ENCODE assay signal across 22 mouse cellular contexts in genomic region chr8:9274117-9274516, GRCm38 (mm10).
A peak's percentile ranks its signal among the peaks of the same experiment; 100 is the strongest.
DNase-seq lines count a peak whose midpoint lies in the region; ATAC-seq and TF ChIP-seq lines count a peak whose summit lies in the region.
"Had no signal": no experiment of that assay in that cellular context is flagged by ENCODE, and none has a peak within 500 bp of the region (broad histone marks: within the 10 kb centered on the region; RNA-seq: fewer than 3 reads in every experiment).

No protein-coding gene starts in this region.

- TF ChIP-seq CTCF in forebrain, postnatal 0 days (IDR thresholded peaks at IDR 0.05; ENCODE audit: low read depth): no peak
- TF ChIP-seq CTCF in brain, embryonic 14.5 days (IDR thresholded peaks at IDR 0.05; ENCODE audit: borderline replicate concordance, extremely low read depth, insufficient read depth, insufficient read length): no peak

- H3K27me3 ChIP-seq in forebrain, embryonic 16.5 days (replicated peaks; ENCODE audit: control insufficient read depth, insufficient read depth, low read length): no peaks in the 10 kb centered on the region
- no peaks in the 10 kb centered on the region for H3K27me3 ChIP-seq in forebrain, embryonic 14.5 days (replicated peaks; ENCODE audit: control insufficient read depth, insufficient read depth, low read length)
- no peaks in the 10 kb centered on the region for H3K27me3 ChIP-seq in forebrain, postnatal 0 days (ENCODE audit: insufficient read depth, low read length)
- no peaks in the 10 kb centered on the region for H3K27me3 ChIP-seq in forebrain, embryonic 11.5 days (ENCODE audit: control insufficient read depth, insufficient read depth, low read length)
- H3K27me3 ChIP-seq: CH12.LX had no signal

- H3K4me1 ChIP-seq in forebrain, embryonic 16.5 days (replicated peaks; ENCODE audit: control insufficient read depth, insufficient read depth, low read length): no peaks in the 10 kb centered on the region
- no peaks in the 10 kb centered on the region for H3K4me1 ChIP-seq in forebrain, embryonic 14.5 days (ENCODE audit: control insufficient read depth, insufficient read depth, low read length)
- peaks cover 6% of the 10 kb centered on the region; the same call in 1 of the 2 replicates for H3K4me1 ChIP-seq in forebrain, postnatal 0 days (ENCODE audit: insufficient read depth)
- H3K4me1 ChIP-seq in forebrain, embryonic 11.5 days (replicated peaks; ENCODE audit: control insufficient read depth, insufficient read depth, low read length): no peaks in the 10 kb centered on the region

- WGBS in forebrain, embryonic 16.5 days: 69% methylated on average over 8 of the region's 8 CpGs
- 75% methylated on average over 8 of the region's 8 CpGs for WGBS in forebrain, embryonic 14.5 days
- 56% methylated on average over 8 of the region's 8 CpGs for WGBS in forebrain, postnatal 0 days
- 90% methylated on average over 8 of the region's 8 CpGs for WGBS in forebrain, embryonic 11.5 days

- no peak overlapping the region for H3K27ac ChIP-seq in forebrain, embryonic 16.5 days (ENCODE audit: low read length)
- no peak overlapping the region for H3K27ac ChIP-seq in forebrain, embryonic 14.5 days (ENCODE audit: low read depth, low read length)
- H3K27ac ChIP-seq in forebrain, postnatal 0 days (ENCODE audit: low read depth, low read length): peak overlapping the region; percentile 35; the same call in 1 of the 2 replicates
- H3K27ac ChIP-seq in forebrain, embryonic 11.5 days (ENCODE audit: low read depth, low read length): no peak overlapping the region

- DNase-seq in forebrain, embryonic 14.5 days (ENCODE audit: low spot score): no peak
- DNase-seq in forebrain, postnatal 0 days: no peak
- no peak for DNase-seq in forebrain, embryonic 11.5 days (ENCODE audit: low spot score)
- DNase-seq in brain, embryonic 14.5 days (ENCODE audit: low read depth): peak; percentile 31
- no peak for DNase-seq in frontal cortex, postnatal 36 days (ENCODE audit: low spot score in 2 of 2)
- DNase-seq: adrenal gland, adult 2 months; adrenal gland, adult 8-10 months; adrenal gland, postnatal 10 days; adrenal gland, postnatal 14 days; adrenal gland, postnatal 25 days; adrenal gland, postnatal 36 days; B cell, adult 2 months; cerebellum, adult 11 months; cerebellum, adult 11-12 months; cerebellum, adult 18-20 months; cerebellum, adult 2 months had no signal

- no peaks in the 10 kb centered on the region for H3K36me3 ChIP-seq in forebrain, embryonic 16.5 days (ENCODE audit: control insufficient read depth, insufficient read depth)
- H3K36me3 ChIP-seq in forebrain, embryonic 14.5 days (ENCODE audit: control insufficient read depth, insufficient read depth, low read length): no peaks in the 10 kb centered on the region
- no peaks in the 10 kb centered on the region for H3K36me3 ChIP-seq in forebrain, postnatal 0 days (ENCODE audit: insufficient read depth)
- H3K36me3 ChIP-seq in forebrain, embryonic 11.5 days (ENCODE audit: control insufficient read depth, insufficient read depth, low read length): no peaks in the 10 kb centered on the region
- H3K36me3 ChIP-seq: G1E had no signal

- peak; percentile 75 for ATAC-seq in forebrain, embryonic 16.5 days
- no peak for ATAC-seq in forebrain, embryonic 14.5 days
- peak; percentile 67 for ATAC-seq in forebrain, postnatal 0 days
- no peak for ATAC-seq in forebrain, embryonic 11.5 days (replicated peaks; ENCODE audit: low FRiP score)
- ATAC-seq: activated CD4-positive, CD25-positive, alpha-beta regulatory T cell, adult 4 months; CD4-positive, CD25-positive, alpha-beta regulatory T cell, adult 4 months; Patski had no signal

- no peak for TF ChIP-seq POLR2A in brain, embryonic 14.5 days (IDR thresholded peaks at IDR 0.05; ENCODE audit: borderline replicate concordance, extremely low read depth, insufficient read depth, insufficient read length, poor library complexity, severe bottlenecking)

- no peak overlapping the region for H3K4me3 ChIP-seq in forebrain, embryonic 16.5 days (replicated peaks; ENCODE audit: low read length)
- no peak overlapping the region for H3K4me3 ChIP-seq in forebrain, embryonic 14.5 days (ENCODE audit: low read depth, low read length)
- H3K4me3 ChIP-seq in forebrain, postnatal 0 days (ENCODE audit: low read depth, low read length): no peak overlapping the region
- no peak overlapping the region for H3K4me3 ChIP-seq in forebrain, embryonic 11.5 days (ENCODE audit: low read depth, low read length)

- no peaks in the 10 kb centered on the region for H3K9me3 ChIP-seq in forebrain, embryonic 16.5 days (ENCODE audit: control insufficient read depth, low read length)
- H3K9me3 ChIP-seq in forebrain, embryonic 14.5 days (replicated peaks; ENCODE audit: control insufficient read depth, low read length): no peaks in the 10 kb centered on the region
- no peaks in the 10 kb centered on the region for H3K9me3 ChIP-seq in forebrain, postnatal 0 days (ENCODE audit: low read length)
- no peaks in the 10 kb centered on the region for H3K9me3 ChIP-seq in forebrain, embryonic 11.5 days (ENCODE audit: control insufficient read depth, low read length)
- H3K9me3 ChIP-seq: G1E had no signal

- H3K9ac ChIP-seq in forebrain, embryonic 16.5 days (replicated peaks; ENCODE audit: low read depth, low read length): no peak overlapping the region
- H3K9ac ChIP-seq in forebrain, embryonic 14.5 days (ENCODE audit: low read length): no peak overlapping the region
- no peak overlapping the region for H3K9ac ChIP-seq in forebrain, postnatal 0 days
- H3K9ac ChIP-seq in forebrain, embryonic 11.5 days (ENCODE audit: low read length): no peak overlapping the region

- H3K4me2 ChIP-seq in forebrain, embryonic 16.5 days (ENCODE audit: low read length): no peak overlapping the region
- H3K4me2 ChIP-seq in forebrain, embryonic 14.5 days (ENCODE audit: low read length): no peak overlapping the region
- no peak overlapping the region for H3K4me2 ChIP-seq in forebrain, postnatal 0 days (ENCODE audit: low read depth)
- no peak overlapping the region for H3K4me2 ChIP-seq in forebrain, embryonic 11.5 days (ENCODE audit: low read depth, low read length, severe bottlenecking)

Comparison
In these comparisons a context has a peak if more than half of its experiments do, and no peak if none do; other contexts are left out.
1. ATAC-seq: peak in forebrain, embryonic 16.5 days (single experiment) and forebrain, postnatal 0 days (single experiment); none in forebrain, embryonic 14.5 days (single experiment) and forebrain, embryonic 11.5 days (single experiment).